7 mouse cellular contexts compared by ENCODE assay signal in the genomic region with DNA sequence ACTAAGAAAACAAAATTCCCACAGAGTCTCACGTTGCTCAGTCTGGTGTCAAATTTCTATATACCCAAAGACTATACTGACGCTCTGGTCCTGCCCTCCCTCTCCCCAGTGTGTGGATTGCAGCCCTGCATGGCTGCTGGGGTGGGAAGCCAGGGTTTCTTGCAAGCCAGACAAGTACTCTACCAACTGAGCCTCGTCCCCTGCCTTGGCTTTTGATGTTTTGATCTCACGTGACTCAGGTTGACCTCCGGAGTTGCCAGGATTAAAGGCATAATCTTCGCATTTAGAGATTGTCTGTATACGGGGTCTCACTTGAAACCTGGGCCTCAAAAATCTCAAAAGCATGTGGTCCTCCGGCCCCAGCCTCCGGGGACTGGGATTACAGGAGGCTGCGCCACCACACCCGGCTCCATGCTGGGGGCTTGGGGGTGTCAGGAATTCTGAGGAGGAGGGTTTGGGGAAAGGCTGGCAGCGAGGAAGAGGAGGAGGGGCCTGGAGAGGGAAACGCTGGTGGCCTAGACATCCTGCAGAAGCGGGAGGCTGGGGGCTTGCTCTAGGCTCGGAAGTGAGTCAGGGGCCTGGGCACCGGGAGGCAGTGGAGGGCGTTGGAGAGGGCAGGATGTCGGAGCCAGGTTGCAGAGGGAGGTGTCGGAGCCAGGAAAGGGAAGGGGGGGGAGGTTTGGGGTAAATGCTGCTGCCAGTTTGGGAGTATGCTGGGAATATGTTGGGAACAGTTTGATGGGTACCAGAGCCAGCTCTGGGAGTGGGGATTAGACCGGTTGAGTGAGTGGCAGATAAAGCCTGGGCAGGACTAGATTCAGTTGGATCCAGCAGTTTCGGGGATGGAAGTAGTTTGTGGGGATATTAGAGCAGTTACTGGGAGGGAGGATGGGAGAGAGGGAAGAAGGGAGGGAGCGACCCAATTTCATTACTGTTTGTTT. TPM values are rescaled to one million over a fixed set of nuclear protein-coding genes. Genes with fewer than 3 reads are reported as not detected.
DNase-seq lines count a peak whose midpoint lies in the region; ATAC-seq and TF ChIP-seq lines count a peak whose summit lies in the region.

No protein-coding gene starts in this region.

- H3K36me3 ChIP-seq in lung, embryonic 14.5 days (ENCODE audit: insufficient read depth) = no peaks in the 10 kb centered on the region
- H3K36me3 ChIP-seq in embryonic facial prominence, embryonic 15.5 days = no peaks in the 10 kb centered on the region
- H3K36me3 ChIP-seq in kidney, postnatal 0 days (ENCODE audit: insufficient read depth, low read length) = no peaks in the 10 kb centered on the region
- no peaks in the 10 kb centered on the region for H3K36me3 ChIP-seq in midbrain, embryonic 16.5 days (ENCODE audit: control insufficient read depth, insufficient read depth, low read length)

- H3K4me3 ChIP-seq in lung, embryonic 14.5 days (ENCODE audit: low read depth, low read length) = peak overlapping the region; percentile 5; the same call in 1 of the 2 replicates
- H3K4me3 ChIP-seq in embryonic facial prominence, embryonic 15.5 days (replicated peaks) = peak overlapping the region; percentile 6; the same call in 1 of the 2 replicates
- H3K4me3 ChIP-seq in kidney, postnatal 0 days (replicated peaks; ENCODE audit: low read depth, low read length) = peak overlapping the region; percentile 11; the same call in 1 of the 2 replicates
- H3K4me3 ChIP-seq in midbrain, embryonic 16.5 days (ENCODE audit: low read depth, low read length) = no peak overlapping the region

- H3K9ac ChIP-seq in lung, embryonic 14.5 days = peak overlapping the region; percentile 36; the same call in 1 of the 2 replicates
- H3K9ac ChIP-seq in embryonic facial prominence, embryonic 15.5 days = no peak overlapping the region
- peak overlapping the region; percentile 44; the same call in 1 of the 2 replicates for H3K9ac ChIP-seq in kidney, postnatal 0 days (ENCODE audit: low read depth, low read length)
- peak overlapping the region; percentile 45; the same call in 1 of the 2 replicates for H3K9ac ChIP-seq in midbrain, embryonic 16.5 days (ENCODE audit: low read depth, low read length)

- TF ChIP-seq CTCF in lung, embryonic 14.5 days (IDR thresholded peaks at IDR 0.05; ENCODE audit: low read depth) = no peak
- TF ChIP-seq CTCF in kidney, postnatal 0 days (IDR thresholded peaks at IDR 0.05; ENCODE audit: low read depth) = no peak

- peak; percentile 51 for DNase-seq in lung, embryonic 14.5 days
- DNase-seq in lung, postnatal 10 days = no peak
- DNase-seq in kidney, postnatal 0 days (ENCODE audit: low spot score) = peak; percentile 62
- no peak for DNase-seq in gastrocnemius, postnatal 4 days (ENCODE audit: low spot score in 2 of 2)
- no peak for DNase-seq in adrenal gland, adult (ENCODE audit: inconsistent age in 2 of 2, low spot score in 1 of 2)

- peak; percentile 51; the same call in 1 of the 2 replicates for ATAC-seq in lung, embryonic 14.5 days (ENCODE audit: insufficient read depth)
- no peak; the same call in 1 of the 2 replicates for ATAC-seq in embryonic facial prominence, embryonic 15.5 days (ENCODE audit: insufficient number of reproducible peaks, low FRiP score, low TSS enrichment, low read depth)
- ATAC-seq in kidney, postnatal 0 days (replicated peaks; ENCODE audit: low FRiP score, low read depth) = no peak
- no peak for ATAC-seq in midbrain, embryonic 16.5 days

- H3K27ac ChIP-seq in lung, embryonic 14.5 days (ENCODE audit: low read depth) = no peak overlapping the region
- peak overlapping the region; percentile 65 for H3K27ac ChIP-seq in embryonic facial prominence, embryonic 15.5 days (replicated peaks)
- H3K27ac ChIP-seq in kidney, postnatal 0 days = 0 out of 2 replicates have a peak overlapping the region, but pooled peaks have one; percentile 2
- H3K27ac ChIP-seq in midbrain, embryonic 16.5 days (ENCODE audit: low read length) = no peak overlapping the region

- H3K4me2 ChIP-seq in lung, embryonic 14.5 days = peak overlapping the region; percentile 45
- peak overlapping the region; percentile 35 for H3K4me2 ChIP-seq in embryonic facial prominence, embryonic 15.5 days (replicated peaks)
- H3K4me2 ChIP-seq in kidney, postnatal 0 days (ENCODE audit: low read length) = peak overlapping the region; percentile 32
- H3K4me2 ChIP-seq in midbrain, embryonic 16.5 days (ENCODE audit: low read length) = no peak overlapping the region

- WGBS in lung, embryonic 14.5 days = 10% methylated on average over 22 of the region's 22 CpGs
- 6% methylated on average over 22 of the region's 22 CpGs for WGBS in embryonic facial prominence, embryonic 15.5 days
- WGBS in kidney, postnatal 0 days = 12% methylated on average over 22 of the region's 22 CpGs
- 6% methylated on average over 22 of the region's 22 CpGs for WGBS in midbrain, embryonic 16.5 days

- H3K4me1 ChIP-seq in lung, embryonic 14.5 days (ENCODE audit: insufficient read depth) = 0 out of 2 replicates have a peak, but pooled peaks cover 4% of the 10 kb centered on the region
- H3K4me1 ChIP-seq in embryonic facial prominence, embryonic 15.5 days = peaks cover 25% of the 10 kb centered on the region
- no peaks in the 10 kb centered on the region for H3K4me1 ChIP-seq in kidney, postnatal 0 days (replicated peaks; ENCODE audit: insufficient read depth, low read length)
- H3K4me1 ChIP-seq in midbrain, embryonic 16.5 days (ENCODE audit: control insufficient read depth, insufficient read depth, low read length) = peaks cover 1% of the 10 kb centered on the region

- no peaks in the 10 kb centered on the region for H3K9me3 ChIP-seq in lung, embryonic 14.5 days (ENCODE audit: low read depth, low read length)
- no peaks in the 10 kb centered on the region for H3K9me3 ChIP-seq in embryonic facial prominence, embryonic 15.5 days (replicated peaks)
- no peaks in the 10 kb centered on the region for H3K9me3 ChIP-seq in kidney, postnatal 0 days (replicated peaks; ENCODE audit: low read length)
- H3K9me3 ChIP-seq in midbrain, embryonic 16.5 days (replicated peaks; ENCODE audit: control insufficient read depth, low read length, poor library complexity, severe bottlenecking) = no peaks in the 10 kb centered on the region

- peaks cover 8% of the 10 kb centered on the region for H3K27me3 ChIP-seq in lung, embryonic 14.5 days (ENCODE audit: insufficient read depth, low read length)
- peaks cover 24% of the 10 kb centered on the region for H3K27me3 ChIP-seq in embryonic facial prominence, embryonic 15.5 days
- H3K27me3 ChIP-seq in kidney, postnatal 0 days (ENCODE audit: insufficient read depth, low read length) = peaks cover 5% of the 10 kb centered on the region; the same call in 1 of the 2 replicates
- H3K27me3 ChIP-seq in midbrain, embryonic 16.5 days (ENCODE audit: control insufficient read depth, insufficient read depth, low read depth, low read length) = peaks cover 21% of the 10 kb centered on the region

RNA-seq across cellular contexts. Expression of gene Exoc3l2, which starts 1.5 kb away (rescaled TPM):
- 1.7 and 2.2 TPM in 2 replicates for polyA plus RNA-seq in lung, embryonic 14.5 days (2014; fragmentation: Nextera tagmentation; extraction: Ambion mirVana)
- 1.2 and 1.4 TPM in 2 replicates for polyA plus RNA-seq in embryonic facial prominence, embryonic 15.5 days (2015; fragmentation: Nextera tagmentation; extraction: Ambion mirVana)
- polyA plus RNA-seq in kidney, postnatal 0 days (2015; fragmentation: Nextera tagmentation; extraction: Ambion mirVana) = 6.7 and 8.0 TPM in 2 replicates
- 0.12 and 0.45 TPM in 2 replicates for polyA plus RNA-seq in midbrain, embryonic 16.5 days (2015; fragmentation: Nextera tagmentation; extraction: Ambion mirVana)
- total RNA-seq in gastrocnemius, postnatal 4 days (2021) = under 1 TPM; 0.65 to 0.83 TPM

RNA-seq across cellular contexts. Expression of gene Mark4, which starts 6.0 kb away (rescaled TPM):
- polyA plus RNA-seq in lung, embryonic 14.5 days (2014; fragmentation: Nextera tagmentation; extraction: Ambion mirVana) = 8.7 and 11.1 TPM in 2 replicates
- polyA plus RNA-seq in embryonic facial prominence, embryonic 15.5 days (2015; fragmentation: Nextera tagmentation; extraction: Ambion mirVana) = 11.8 and 14.4 TPM in 2 replicates
- polyA plus RNA-seq in kidney, postnatal 0 days (2015; fragmentation: Nextera tagmentation; extraction: Ambion mirVana) = 6.6 and 7.9 TPM in 2 replicates
- polyA plus RNA-seq in midbrain, embryonic 16.5 days (2015; fragmentation: Nextera tagmentation; extraction: Ambion mirVana) = 14.8 and 16.2 TPM in 2 replicates
- 10 to 100 TPM; 18.9 to 20.5 TPM for total RNA-seq in gastrocnemius, postnatal 4 days (2021)

RNA-seq across cellular contexts. Expression of gene Bloc1s3, which starts 43.5 kb away (rescaled TPM):
- 1.1 and 1.7 TPM in 2 replicates for polyA plus RNA-seq in lung, embryonic 14.5 days (2014; fragmentation: Nextera tagmentation; extraction: Ambion mirVana)
- 2.4 and 2.8 TPM in 2 replicates for polyA plus RNA-seq in embryonic facial prominence, embryonic 15.5 days (2015; fragmentation: Nextera tagmentation; extraction: Ambion mirVana)
- polyA plus RNA-seq in kidney, postnatal 0 days (2015; fragmentation: Nextera tagmentation; extraction: Ambion mirVana) = 2.7 and 3.0 TPM in 2 replicates
- 3.9 and 4.2 TPM in 2 replicates for polyA plus RNA-seq in midbrain, embryonic 16.5 days (2015; fragmentation: Nextera tagmentation; extraction: Ambion mirVana)
- total RNA-seq in gastrocnemius, postnatal 4 days (2021) = 1 to 10 TPM; 1.9 to 2.3 TPM

RNA-seq across cellular contexts. Expression of gene Trappc6a, which starts 43.6 kb away (rescaled TPM):
- 77.3 and 83.5 TPM in 2 replicates for polyA plus RNA-seq in lung, embryonic 14.5 days (2014; fragmentation: Nextera tagmentation; extraction: Ambion mirVana)
- polyA plus RNA-seq in embryonic facial prominence, embryonic 15.5 days (2015; fragmentation: Nextera tagmentation; extraction: Ambion mirVana) = 89.5 and 101 TPM in 2 replicates
- polyA plus RNA-seq in kidney, postnatal 0 days (2015; fragmentation: Nextera tagmentation; extraction: Ambion mirVana) = 88.5 and 91.7 TPM in 2 replicates
- polyA plus RNA-seq in midbrain, embryonic 16.5 days (2015; fragmentation: Nextera tagmentation; extraction: Ambion mirVana) = 30.5 and 31.9 TPM in 2 replicates
- total RNA-seq in gastrocnemius, postnatal 4 days (2021) = 10 to 100 TPM; 27.3 to 30.6 TPM

RNA-seq across cellular contexts. Expression of gene Nkpd1, which starts 53.0 kb away (rescaled TPM):
- polyA plus RNA-seq in lung, embryonic 14.5 days (2014; fragmentation: Nextera tagmentation; extraction: Ambion mirVana) = 0.11 TPM in 2 replicates
- polyA plus RNA-seq in embryonic facial prominence, embryonic 15.5 days (2015; fragmentation: Nextera tagmentation; extraction: Ambion mirVana) = 3.1 and 3.3 TPM in 2 replicates
- polyA plus RNA-seq in kidney, postnatal 0 days (2015; fragmentation: Nextera tagmentation; extraction: Ambion mirVana) = not detected in 2 replicates
- polyA plus RNA-seq in midbrain, embryonic 16.5 days (2015; fragmentation: Nextera tagmentation; extraction: Ambion mirVana) = 0.88 and 0.92 TPM in 2 replicates
- total RNA-seq in gastrocnemius, postnatal 4 days (2021) = under 1 TPM; 0.10 to 0.12 TPM

Comparison
In these comparisons a context has a peak if more than half of its experiments do, and no peak if none do; other contexts are left out.
1. DNase-seq: peak in lung, embryonic 14.5 days (single experiment) and kidney, postnatal 0 days (single experiment); none in lung, postnatal 10 days (single experiment), gastrocnemius, postnatal 4 days (0 of 2) and adrenal gland, adult (0 of 2).
2. H3K27ac ChIP-seq: peak in embryonic facial prominence, embryonic 15.5 days (single experiment) and kidney, postnatal 0 days (single experiment); none in lung, embryonic 14.5 days (single experiment) and midbrain, embryonic 16.5 days (single experiment).